Mouse (Mus musculus) left cerebral cortex, postnatal 25 days (tissue): ENCODE measurements around the gene Cdc123. TPM values are rescaled to one million over a fixed set of nuclear protein-coding genes. Genes with fewer than 3 reads are reported as not detected.

Source experiments
- DNase-seq, 2 experiments: peaks; one replicate each; pipeline ENCODE4 v3.0.0; 2022; ENCODE audit warnings: low spot score in 2 of 2, mixed read lengths in 1 of 2
- intact Hi-C: fragments of 180-260 bp; cut with DNase I; formaldehyde crosslinking; loops from one replicate; pipeline ENCODE4 v1.15.1; 2025
- total RNA-seq, 2 experiments: library from RNA; stranded (reverse); gene quantifications; 2 replicates each; pipeline ENCODE4 v1.2.3; 2021

The Cdc123 gene
- total RNA-seq, 2 experiments from 2014 or later = 137 to 140 TPM

GRCm38 (mm10) chr2:5747545-5748043 is 97.4 kb downstream of the Cdc123 start:
- intact Hi-C loops = no loop called here

DNA sequence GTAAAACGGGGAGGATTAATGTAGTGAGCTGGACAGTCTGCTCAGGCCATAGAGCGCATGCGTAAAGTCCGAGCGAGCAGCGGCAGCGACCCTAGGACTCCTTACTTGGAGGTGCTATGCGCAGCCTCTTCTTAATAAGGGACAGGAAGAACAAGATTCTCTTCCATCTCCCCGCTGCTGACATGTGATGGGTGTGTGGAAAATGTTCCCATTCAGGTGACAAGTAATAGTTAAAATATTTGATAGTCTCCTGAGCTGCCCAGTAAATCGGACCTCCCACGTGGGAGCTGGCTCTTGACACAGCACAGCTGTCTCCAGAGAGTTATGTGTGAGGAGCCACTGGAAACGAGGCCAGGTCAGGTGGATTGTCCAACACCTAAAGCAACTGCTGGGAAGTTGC is 98.4 kb downstream of the Cdc123 start:
- intact Hi-C loops = no loop called here
- DNase-seq = no peak

More at GRCm38 (mm10) chr2:5747545-5748043, 97.4 kb downstream of the Cdc123 start:
- DNase-seq = no peak

Other genes with a start within 250 kb of the Cdc123 start
- gene Camk1d, start 130.6 kb downstream of the Cdc123 start, total RNA-seq = 100 to 1,000 TPM; 115 to 116 TPM
- gene Nudt5, start 145 bp downstream of the Cdc123 start, total RNA-seq = 10 to 100 TPM; 23.8 to 25.7 TPM
- gene Gm13199, start 17.8 kb upstream of the Cdc123 start, total RNA-seq = 1 to 10 TPM; 1.4 to 2.5 TPM
- gene Sec61a2, start 50.3 kb upstream of the Cdc123 start, total RNA-seq = 100 to 1,000 TPM; 102 to 107 TPM
- gene Dhtkd1, start 97.6 kb upstream of the Cdc123 start, total RNA-seq = 1 to 10 TPM; 5.5 to 9.7 TPM
- gene Upf2, start 106.3 kb upstream of the Cdc123 start, total RNA-seq = 10 to 100 TPM; 32.2 to 38.0 TPM